Mouse (Mus musculus) midbrain, embryonic 12.5 days (tissue): Measurements from ENCODE around the gene Heca. TPM values are rescaled to one million over a fixed set of nuclear protein-coding genes. Genes with fewer than 3 reads are reported as not detected.
"Not testable (repeated sequence)": the region's sequence is repeated elsewhere in the genome, so short reads cannot be mapped to it uniquely, and the experiment has no call there.

Source experiments
- ATAC-seq: fragments of 200-750 bp; cut with Nextera tagmentation; 2 replicates; pipeline ENCODE4 v1.8.0; 2017; ENCODE audit warnings: low read depth, moderate TSS enrichment, moderate library complexity; ENCODE audit not compliant: low FRiP score
- H3K27ac ChIP-seq: fragments of 300-500 bp; sonication (generic); replicated peaks from 2 replicates; pipeline ENCODE4 v1.5.1; 2016; ENCODE audit warnings: mild to moderate bottlenecking
- H3K27me3 ChIP-seq: fragments of 300-500 bp; sonication (generic); 2 replicates; pipeline ENCODE4 v1.6.1; 2016; ENCODE audit warnings: mild to moderate bottlenecking
- H3K36me3 ChIP-seq: fragments of 300-500 bp; sonication (generic); 2 replicates; pipeline ENCODE4 v1.6.1; 2016
- H3K4me1 ChIP-seq: fragments of 300-500 bp; sonication (generic); 2 replicates; pipeline ENCODE4 v1.6.1; 2016
- H3K4me2 ChIP-seq: fragments of 300-500 bp; sonication (generic); replicated peaks from 2 replicates; pipeline ENCODE4 v1.6.1; 2016; ENCODE audit warnings: mild to moderate bottlenecking, moderate library complexity
- H3K4me3 ChIP-seq: fragments of 300-500 bp; sonication (generic); 2 replicates; pipeline ENCODE4 v1.5.1; 2016; ENCODE audit warnings: mild to moderate bottlenecking
- H3K9ac ChIP-seq: fragments of 300-500 bp; sonication (generic); replicated peaks from 2 replicates; pipeline ENCODE4 v1.6.1; 2016; ENCODE audit warnings: mild to moderate bottlenecking, moderate library complexity
- H3K9me3 ChIP-seq: fragments of 300-500 bp; sonication (generic); 2 replicates; pipeline ENCODE4 v1.6.1; 2016; ENCODE audit warnings: mild to moderate bottlenecking
- WGBS: fragments of 180-500 bp; shearing (Covaris S2); methylation state at CpG from one replicate; pipeline ENCODE4 v1.1.7; 2016; 5-methylcytosine and 5-hydroxymethylcytosine counted together
- polyA plus RNA-seq: library from polyadenylated mRNA; unstranded; fragments of >200 nt; fragmentation: Nextera tagmentation; extraction: Ambion mirVana; gene quantifications from 2 replicates; pipeline ENCODE4 v1.2.1, GENCODE M21; 2016

The Heca gene
- 4.1 and 4.4 TPM in 2 replicates for polyA plus RNA-seq

GRCm38 (mm10) chr10:17947960-17948730, at the start of gene Heca:
Gene Heca (minus strand): TSS chr10:17948067.
- Histone ChIP-seq H3K27ac (peak within 1 kb of the TSS; percentile 79), H3K4me2 (peak within 1 kb of the TSS; percentile 68), H3K4me1 (peaks cover 8% of the 10 kb centered on the region), H3K9me3 (no peaks in the 10 kb centered on the region), H3K36me3 (no peaks in the 10 kb centered on the region), H3K4me3 (peak within 1 kb of the TSS; percentile 92), H3K27me3 (no peaks in the 10 kb centered on the region), H3K9ac (peak within 1 kb of the TSS; percentile 88)
- ATAC-seq, result peak; percentile 95
- WGBS, result 14% methylated on average over 37 of the region's 50 CpGs

- Histone ChIP-seq H3K4me1 (no peaks in the 10 kb centered on the region), H3K9ac (no peak overlapping the region), H3K4me2 (no peak overlapping the region), H3K27ac (no peak overlapping the region), H3K9me3 (no peaks in the 10 kb centered on the region), H3K4me3 (no peak overlapping the region), H3K27me3 (no peaks in the 10 kb centered on the region), H3K36me3 (no peaks in the 10 kb centered on the region)
- WGBS, result 86% methylated on average over 4 of the region's 4 CpGs
- ATAC-seq, result no peak
Observed at GRCm38 (mm10) chr10:17990576-17990975, 42.7 kb upstream of the Heca start.

GRCm38 (mm10) chr10:17989136-17989535, 41.3 kb upstream of the Heca start:
- H3K36me3 ChIP-seq, result no peaks in the 10 kb centered on the region
- 78% methylated on average over 6 of the region's 6 CpGs for WGBS
- no peak overlapping the region for H3K4me2 ChIP-seq
- H3K4me1 ChIP-seq, result no peaks in the 10 kb centered on the region
- no peak overlapping the region for H3K9ac ChIP-seq
- no peaks in the 10 kb centered on the region for H3K9me3 ChIP-seq
- no peaks in the 10 kb centered on the region for H3K27me3 ChIP-seq
- no peak overlapping the region for H3K4me3 ChIP-seq
- no peak for ATAC-seq
- H3K27ac ChIP-seq, result no peak overlapping the region

- WGBS, result 85% methylated on average over 8 of the region's 8 CpGs
- Histone ChIP-seq H3K27ac (no peak overlapping the region), H3K27me3 (no peaks in the 10 kb centered on the region), H3K4me3 (no peak overlapping the region), H3K4me2 (no peak overlapping the region), H3K9ac (no peak overlapping the region), H3K4me1 (no peaks in the 10 kb centered on the region), H3K9me3 (no peaks in the 10 kb centered on the region), H3K36me3 (no peaks in the 10 kb centered on the region)
- no peak for ATAC-seq
Observed at GRCm38 (mm10) chr10:17987823-17988423, 40.1 kb upstream of the Heca start.

GRCm38 (mm10) chr10:17983313-17983712, 35.4 kb upstream of the Heca start:
- ATAC-seq, result no peak
- no peak overlapping the region for H3K4me2 ChIP-seq
- no peak overlapping the region for H3K27ac ChIP-seq
- H3K27me3 ChIP-seq, result no peaks in the 10 kb centered on the region
- H3K4me3 ChIP-seq, result no peak overlapping the region
- WGBS, result 95% methylated on average over 2 of the region's 2 CpGs
- no peaks in the 10 kb centered on the region for H3K4me1 ChIP-seq
- no peaks in the 10 kb centered on the region for H3K9me3 ChIP-seq
- no peak overlapping the region for H3K9ac ChIP-seq
- H3K36me3 ChIP-seq, result no peaks in the 10 kb centered on the region

GRCm38 (mm10) chr10:17966090-17966489, 18.2 kb upstream of the Heca start:
- Histone ChIP-seq H3K4me1 (peaks cover 3% of the 10 kb centered on the region; the same call in 1 of the 2 replicates), H3K9me3 (no peaks in the 10 kb centered on the region), H3K27ac (no peak overlapping the region), H3K9ac (no peak overlapping the region), H3K4me3 (no peak overlapping the region), H3K27me3 (no peaks in the 10 kb centered on the region), H3K36me3 (no peaks in the 10 kb centered on the region), H3K4me2 (no peak overlapping the region)
- 81% methylated on average over 4 of the region's 4 CpGs for WGBS
- no peak for ATAC-seq

GRCm38 (mm10) chr10:17950761-17951160, 2.9 kb upstream of the Heca start:
- H3K4me3 ChIP-seq, result no peak overlapping the region

GRCm38 (mm10) chr10:17947175-17947906, 526 bp downstream of the Heca start:
- H3K4me2 ChIP-seq, result peak overlapping the region; percentile 68
- peaks cover 8% of the 10 kb centered on the region for H3K4me1 ChIP-seq
- no peaks in the 10 kb centered on the region for H3K9me3 ChIP-seq
- H3K4me3 ChIP-seq, result peak overlapping the region; percentile 92
- WGBS, result under 1% methylated on average over 60 of the region's 110 CpGs
- H3K9ac ChIP-seq, result peak overlapping the region; percentile 88
- H3K27ac ChIP-seq, result peak overlapping the region; percentile 79
- H3K27me3 ChIP-seq, result no peaks in the 10 kb centered on the region
- H3K36me3 ChIP-seq, result 0 out of 2 replicates have a peak, but pooled peaks cover 4% of the 10 kb centered on the region
- peak; percentile 78 for ATAC-seq

More at GRCm38 (mm10) chr10:17950761-17951160, 2.9 kb upstream of the Heca start:
- ATAC-seq, result no peak
- no peak overlapping the region for H3K4me2 ChIP-seq
- no peaks in the 10 kb centered on the region for H3K36me3 ChIP-seq
- no peak overlapping the region for H3K9ac ChIP-seq
- H3K9me3 ChIP-seq, result no peaks in the 10 kb centered on the region
- H3K4me1 ChIP-seq, result peaks cover 8% of the 10 kb centered on the region
- H3K27me3 ChIP-seq, result no peaks in the 10 kb centered on the region
- H3K27ac ChIP-seq, result no peak overlapping the region
- 90% methylated on average over 5 of the region's 5 CpGs for whole genome bisulfite sequencing

- H3K27ac ChIP-seq, result peak overlapping the region; percentile 70; the same call in 1 of the 2 replicates
Observed at GRCm38 (mm10) chr10:17946799-17947174, 1.1 kb downstream of the Heca start.

GRCm38 (mm10) chr10:17946046-17946445, 1.8 kb downstream of the Heca start:
- Histone ChIP-seq H3K4me3 (peak overlapping the region; percentile 92; the same call in 1 of the 2 replicates), H3K27ac (no peak overlapping the region), H3K4me1 (peaks cover 8% of the 10 kb centered on the region), H3K36me3 (0 out of 2 replicates have a peak, but pooled peaks cover 4% of the 10 kb centered on the region), H3K9ac (no peak overlapping the region), H3K27me3 (no peaks in the 10 kb centered on the region), H3K4me2 (peak overlapping the region; percentile 68), H3K9me3 (0 out of 2 replicates have a peak, but pooled peaks cover 3% of the 10 kb centered on the region)
- 71% methylated on average over 3 of the region's 3 CpGs for WGBS
- ATAC-seq, result no peak

More at GRCm38 (mm10) chr10:17946799-17947174, 1.1 kb downstream of the Heca start:
- H3K4me1 ChIP-seq, H3K36me3 ChIP-seq, H3K27me3 ChIP-seq, ATAC-seq, H3K9me3 ChIP-seq: not testable (repeated sequence)
- Histone ChIP-seq H3K9ac (peak overlapping the region; percentile 88), H3K4me3 (peak overlapping the region; percentile 92), H3K4me2 (peak overlapping the region; percentile 68)
- 0% methylated on average over 4 of the region's 4 CpGs for WGBS

GRCm38 (mm10) chr10:17933622-17934021, 14.2 kb downstream of the Heca start:
- H3K4me3 ChIP-seq, result no peak overlapping the region
- H3K9ac ChIP-seq, result no peak overlapping the region
- H3K9me3 ChIP-seq, result 0 out of 2 replicates have a peak, but pooled peaks cover 2% of the 10 kb centered on the region
- ATAC-seq, result no peak
- no peak overlapping the region for H3K4me2 ChIP-seq
- WGBS, result 84% methylated on average over 2 of the region's 2 CpGs
- H3K27ac ChIP-seq, result no peak overlapping the region
- H3K4me1 ChIP-seq, result 0 out of 2 replicates have a peak, but pooled peaks cover 6% of the 10 kb centered on the region
- no peaks in the 10 kb centered on the region for H3K27me3 ChIP-seq
- H3K36me3 ChIP-seq, result no peaks in the 10 kb centered on the region
